Mouse (Mus musculus): ENCODE data around the gene Klf13. TPM values are rescaled to one million over a fixed set of nuclear protein-coding genes. Genes with fewer than 3 reads are reported as not detected.

Gene Klf13
- polyA plus RNA-seq, 1 experiment from 2014 or later: 26.9 TPM

DNA sequence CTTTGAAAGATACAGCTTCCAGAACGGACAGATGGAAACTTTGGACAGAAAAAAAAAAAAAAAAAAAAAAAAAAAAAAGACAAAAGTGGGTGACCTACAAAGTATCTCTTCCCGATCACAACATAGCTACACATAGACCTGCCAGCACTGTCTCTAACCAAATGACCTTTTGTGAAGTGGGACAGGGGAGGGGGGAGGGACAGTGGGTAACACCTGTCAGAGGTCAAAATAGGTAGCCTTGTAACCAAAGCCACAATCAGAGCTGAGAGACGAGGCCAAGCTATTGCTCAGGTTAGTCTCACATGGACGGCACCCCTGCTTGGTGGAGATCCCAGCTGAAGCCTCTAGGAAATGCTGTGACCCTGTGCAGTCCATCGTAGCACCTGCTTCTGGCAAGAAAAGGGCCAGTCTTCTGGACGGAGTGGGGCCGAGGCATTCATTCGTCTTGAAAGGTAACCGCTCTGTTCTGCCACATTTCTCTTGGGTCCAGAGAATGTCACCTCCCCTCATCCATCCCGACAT lies 51.1 kb downstream of the Klf13 start:
- H3K27ac ChIP-seq (replicated peaks): 0 out of 2 replicates have a peak overlapping the region, but pooled peaks have one; percentile 4
- H3K9me3 ChIP-seq (ENCODE audit: control insufficient read depth, low read length): no peaks in the 10 kb centered on the region
- H3K36me3 ChIP-seq (ENCODE audit: control insufficient read depth, insufficient read depth, low read length): peaks cover 8% of the 10 kb centered on the region
- H3K9ac ChIP-seq (ENCODE audit: low read length): no peak overlapping the region
- H3K4me3 ChIP-seq (ENCODE audit: low read depth, low read length): no peak overlapping the region
- H3K27me3 ChIP-seq (ENCODE audit: control insufficient read depth, insufficient read depth, low read length): no peaks in the 10 kb centered on the region
- H3K4me1 ChIP-seq (replicated peaks; ENCODE audit: control insufficient read depth, insufficient read depth): no peaks in the 10 kb centered on the region
- no peak for TF ChIP-seq EP300 (optimal IDR thresholded peaks at IDR 0.05)
- TF ChIP-seq CTCF (IDR thresholded peaks at IDR 0.05; ENCODE audit: low read depth): no peak
- DNase-seq (ENCODE audit: low spot score): no peak
- no peak overlapping the region for H3K4me2 ChIP-seq (replicated peaks; ENCODE audit: low read depth)
- 78% methylated on average over 10 of the region's 10 CpGs for WGBS
- no peak for ATAC-seq (ENCODE audit: low FRiP score, low TSS enrichment)

DNA sequence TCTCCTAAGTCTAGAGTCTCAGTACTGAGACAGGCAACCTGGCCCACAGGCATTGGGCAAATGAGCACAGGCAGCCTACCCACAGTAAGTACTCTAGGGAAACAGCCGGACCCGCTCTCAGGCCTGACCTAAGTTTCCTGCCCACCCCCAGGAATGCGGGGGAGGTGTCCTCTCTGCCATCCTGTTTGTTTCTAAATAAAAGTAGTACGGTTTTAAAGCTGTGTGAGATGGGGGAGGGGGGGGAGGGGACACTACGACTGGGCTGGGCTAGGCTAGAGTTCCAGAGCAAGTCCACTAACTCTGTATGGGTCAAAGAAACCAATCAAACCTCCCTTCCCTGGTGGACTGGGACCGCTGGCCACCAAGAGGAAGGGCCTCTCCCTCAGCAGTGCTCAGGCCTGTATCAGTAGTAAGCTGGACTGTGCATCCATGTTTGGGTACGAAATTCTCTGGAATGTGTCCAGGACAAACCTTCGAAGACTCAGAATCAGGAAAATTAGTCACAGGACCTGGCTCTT lies 51.6 kb downstream of the Klf13 start:
- DNase-seq (ENCODE audit: low spot score) (no peak), ATAC-seq (ENCODE audit: low FRiP score, low TSS enrichment) (no peak)
- Histone ChIP-seq H3K27ac (replicated peaks) (no peak overlapping the region), H3K36me3 (ENCODE audit: control insufficient read depth, insufficient read depth, low read length) (peaks cover 8% of the 10 kb centered on the region), H3K27me3 (ENCODE audit: control insufficient read depth, insufficient read depth, low read length) (no peaks in the 10 kb centered on the region), H3K4me2 (replicated peaks; ENCODE audit: low read depth) (no peak overlapping the region), H3K4me1 (replicated peaks; ENCODE audit: control insufficient read depth, insufficient read depth) (no peaks in the 10 kb centered on the region), H3K9me3 (ENCODE audit: control insufficient read depth, low read length) (no peaks in the 10 kb centered on the region), H3K4me3 (ENCODE audit: low read depth, low read length) (no peak overlapping the region), H3K9ac (ENCODE audit: low read length) (no peak overlapping the region)
- TF ChIP-seq EP300 (optimal IDR thresholded peaks at IDR 0.05) (no peak), CTCF (IDR thresholded peaks at IDR 0.05; ENCODE audit: low read depth) (no peak)
- 58% methylated on average over 8 of the region's 8 CpGs for WGBS

DNA sequence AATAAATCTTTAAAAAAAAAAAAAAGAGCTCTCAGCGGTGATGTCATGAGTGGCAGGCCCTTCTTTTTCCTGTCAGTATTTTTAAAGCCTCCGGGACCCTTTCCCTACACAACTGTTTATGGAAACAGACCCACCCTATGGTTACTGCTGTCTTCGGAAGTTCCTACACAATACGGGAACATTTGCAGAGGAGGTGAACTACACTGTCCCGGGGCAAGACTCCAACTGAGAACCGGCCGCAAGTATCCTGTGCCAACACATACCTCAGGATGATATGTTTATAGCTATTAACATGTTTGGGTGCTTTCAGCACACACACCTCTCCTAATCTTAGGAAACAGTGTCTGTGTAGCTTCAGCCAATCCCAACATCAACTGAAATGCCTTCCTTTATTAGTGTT lies 53.7 kb downstream of the Klf13 start:
- TF ChIP-seq CTCF (IDR thresholded peaks at IDR 0.05; ENCODE audit: low read depth): no peak
- no peak for TF ChIP-seq EP300 (optimal IDR thresholded peaks at IDR 0.05)
- 73% methylated on average over 7 of the region's 7 CpGs for WGBS

DNA sequence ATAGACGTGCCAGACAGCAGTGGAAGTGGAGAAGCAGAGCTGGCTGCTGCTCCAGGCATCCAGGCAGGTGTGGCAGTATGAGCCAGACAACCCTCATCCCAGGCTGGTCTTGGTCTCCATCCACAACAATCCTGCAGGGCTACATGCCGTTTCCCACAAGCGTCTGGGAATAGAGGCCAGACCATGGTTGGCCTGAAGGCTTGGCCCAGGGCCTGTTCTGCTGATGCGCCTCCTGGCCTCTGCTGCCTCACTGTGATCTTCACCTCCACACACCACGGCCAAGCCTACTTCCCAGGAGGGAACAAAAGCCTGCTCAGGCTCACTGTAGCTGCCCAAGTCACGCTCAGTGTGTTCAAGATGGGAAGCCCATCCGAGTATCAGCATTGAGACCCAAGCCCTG lies 56.0 kb downstream of the Klf13 start:
- H3K4me2 ChIP-seq (replicated peaks; ENCODE audit: low read depth): no peak overlapping the region
- no peaks in the 10 kb centered on the region for H3K4me1 ChIP-seq (replicated peaks; ENCODE audit: control insufficient read depth, insufficient read depth)
- H3K27ac ChIP-seq (replicated peaks): no peak overlapping the region
- H3K4me3 ChIP-seq (ENCODE audit: low read depth, low read length): no peak overlapping the region
- DNase-seq (ENCODE audit: low spot score): no peak
- no peaks in the 10 kb centered on the region for H3K9me3 ChIP-seq (ENCODE audit: control insufficient read depth, low read length)
- no peak overlapping the region for H3K9ac ChIP-seq (ENCODE audit: low read length)
- no peaks in the 10 kb centered on the region for H3K27me3 ChIP-seq (ENCODE audit: control insufficient read depth, insufficient read depth, low read length)
- no peaks in the 10 kb centered on the region for H3K36me3 ChIP-seq (ENCODE audit: control insufficient read depth, insufficient read depth, low read length)
- 78% methylated on average over 7 of the region's 7 CpGs for WGBS
- TF ChIP-seq CTCF (IDR thresholded peaks at IDR 0.05; ENCODE audit: low read depth): no peak
- no peak for ATAC-seq (ENCODE audit: low FRiP score, low TSS enrichment)

More for the DNA sequence above, 53.7 kb downstream of the Klf13 start:
- H3K9me3 ChIP-seq (ENCODE audit: control insufficient read depth, low read length): no peaks in the 10 kb centered on the region
- H3K36me3 ChIP-seq (ENCODE audit: control insufficient read depth, insufficient read depth, low read length): no peaks in the 10 kb centered on the region; the same call in 1 of the 2 replicates
- no peak overlapping the region for H3K27ac ChIP-seq (replicated peaks)
- H3K4me1 ChIP-seq (replicated peaks; ENCODE audit: control insufficient read depth, insufficient read depth): no peaks in the 10 kb centered on the region
- no peak overlapping the region for H3K9ac ChIP-seq (ENCODE audit: low read length)
- H3K27me3 ChIP-seq (ENCODE audit: control insufficient read depth, insufficient read depth, low read length): no peaks in the 10 kb centered on the region
- DNase-seq (ENCODE audit: low spot score) (no peak), ATAC-seq (ENCODE audit: low FRiP score, low TSS enrichment) (no peak; the same call in 1 of the 2 replicates)
- H3K4me2 ChIP-seq (replicated peaks; ENCODE audit: low read depth): no peak overlapping the region
- no peak overlapping the region for H3K4me3 ChIP-seq (ENCODE audit: low read depth, low read length)

DNA sequence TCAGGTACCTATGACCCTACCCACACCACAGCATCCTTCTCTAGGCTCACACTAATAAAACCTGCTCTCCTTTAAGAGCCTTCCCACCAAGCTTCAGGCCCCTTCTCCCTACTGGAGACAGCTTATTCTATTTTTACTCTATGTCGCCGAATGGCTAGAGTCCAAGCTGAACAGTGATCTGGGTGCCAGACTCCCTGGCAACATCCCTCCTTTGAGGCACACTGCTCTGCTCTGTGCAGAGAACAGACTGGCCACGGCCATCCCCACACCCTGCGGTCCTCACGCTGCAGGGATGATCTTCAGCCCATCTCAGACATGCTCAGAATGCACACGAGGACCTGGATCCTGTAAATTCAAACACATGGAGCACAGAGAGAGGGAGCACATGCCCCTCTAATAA lies 59.1 kb downstream of the Klf13 start:
- DNase-seq (ENCODE audit: low spot score) (no peak), ATAC-seq (ENCODE audit: low FRiP score, low TSS enrichment) (no peak)
- H3K9ac ChIP-seq (ENCODE audit: low read length): no peak overlapping the region
- TF ChIP-seq CTCF (IDR thresholded peaks at IDR 0.05; ENCODE audit: low read depth): no peak
- H3K4me1 ChIP-seq (replicated peaks; ENCODE audit: control insufficient read depth, insufficient read depth): no peaks in the 10 kb centered on the region
- H3K27ac ChIP-seq (replicated peaks): no peak overlapping the region
- no peaks in the 10 kb centered on the region for H3K27me3 ChIP-seq (ENCODE audit: control insufficient read depth, insufficient read depth, low read length)
- no peak overlapping the region for H3K4me2 ChIP-seq (replicated peaks; ENCODE audit: low read depth)
- H3K9me3 ChIP-seq (ENCODE audit: control insufficient read depth, low read length): no peaks in the 10 kb centered on the region
- no peak overlapping the region for H3K4me3 ChIP-seq (ENCODE audit: low read depth, low read length)
- H3K36me3 ChIP-seq (ENCODE audit: control insufficient read depth, insufficient read depth, low read length): no peaks in the 10 kb centered on the region
- 82% methylated on average over 6 of the region's 6 CpGs for WGBS

DNA sequence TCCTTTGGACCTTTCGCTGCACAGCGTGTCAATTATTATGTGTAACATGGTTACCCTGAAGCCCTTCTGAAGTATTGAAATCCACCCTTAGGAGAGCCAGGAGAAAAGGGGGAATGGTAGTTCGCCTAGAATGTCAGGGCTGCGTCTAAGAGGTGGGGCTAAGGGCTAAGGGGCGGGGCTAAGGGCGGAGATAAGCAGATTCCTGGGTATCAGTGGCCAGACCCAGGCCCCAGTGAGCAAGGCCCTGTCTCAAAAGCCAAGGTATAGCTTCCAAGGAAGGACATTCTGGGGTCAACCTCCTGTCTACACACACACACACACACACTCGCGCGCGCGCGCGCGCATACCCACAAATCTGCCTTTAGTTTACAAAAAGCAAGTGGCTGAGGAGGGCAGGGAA lies 61.1 kb downstream of the Klf13 start:
- Histone ChIP-seq H3K27ac (replicated peaks) (no peak overlapping the region), H3K27me3 (ENCODE audit: control insufficient read depth, insufficient read depth, low read length) (no peaks in the 10 kb centered on the region), H3K9me3 (ENCODE audit: control insufficient read depth, low read length) (no peaks in the 10 kb centered on the region), H3K4me3 (ENCODE audit: low read depth, low read length) (no peak overlapping the region), H3K9ac (ENCODE audit: low read length) (no peak overlapping the region), H3K36me3 (ENCODE audit: control insufficient read depth, insufficient read depth, low read length) (no peaks in the 10 kb centered on the region), H3K4me2 (replicated peaks; ENCODE audit: low read depth) (no peak overlapping the region), H3K4me1 (replicated peaks; ENCODE audit: control insufficient read depth, insufficient read depth) (peaks cover 2% of the 10 kb centered on the region; the same call in 1 of the 2 replicates)
- no peak for ATAC-seq (ENCODE audit: low FRiP score, low TSS enrichment)
- no peak for DNase-seq (ENCODE audit: low spot score)
- TF ChIP-seq EP300 (optimal IDR thresholded peaks at IDR 0.05) (no peak), CTCF (IDR thresholded peaks at IDR 0.05; ENCODE audit: low read depth) (no peak)
- 36% methylated on average over 14 of the region's 14 CpGs for WGBS
